8 mouse cellular contexts compared by ENCODE assay signal in the genomic region with DNA sequence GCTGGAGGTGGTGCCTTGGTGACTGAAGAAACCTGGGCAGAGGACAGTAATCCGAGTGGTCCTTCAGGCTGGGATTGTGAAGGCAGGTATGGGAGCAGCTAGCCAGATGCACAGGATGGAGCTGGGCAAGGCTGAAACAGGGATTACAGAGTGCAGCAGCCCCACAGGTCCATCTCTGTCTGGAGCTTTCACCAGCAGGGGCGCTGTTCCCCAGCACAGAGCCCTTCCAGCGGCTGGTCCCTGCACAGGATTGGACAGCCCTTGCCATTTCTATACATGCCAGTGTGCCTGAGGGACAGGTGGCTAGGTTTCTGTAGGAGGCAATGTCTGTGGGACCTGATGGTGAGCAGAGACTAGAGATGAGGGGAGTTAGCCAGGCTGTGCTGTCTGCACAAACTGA.
A peak's percentile ranks its signal among the peaks of the same experiment; 100 is the strongest.
DNase-seq lines count a peak whose midpoint lies in the region; ATAC-seq lines count a peak whose summit lies in the region.

No protein-coding gene starts in this region.

- H3K9ac ChIP-seq in kidney, embryonic 15.5 days, result no peak overlapping the region
- no peak overlapping the region for H3K9ac ChIP-seq in midbrain, embryonic 14.5 days (replicated peaks; ENCODE audit: low read length)

- peak; percentile 78 for DNase-seq in heart, embryonic 10.5 days (ENCODE audit: low spot score)
- no peak for DNase-seq in heart, postnatal 25 days (ENCODE audit: low spot score)
- DNase-seq in thymus, postnatal 0 days (ENCODE audit: low spot score), result peak; percentile 14
- DNase-seq in thymus, adult 18-20 months, result no peak
- DNase-seq in embryo, embryonic 10.5 days (ENCODE audit: low spot score), result peak; percentile 70
- DNase-seq in midbrain, embryonic 14.5 days, result peak; percentile 73
- no peak for DNase-seq in urinary bladder, adult 18-20 months (ENCODE audit: low spot score in 2 of 2)

- no peak overlapping the region for H3K4me2 ChIP-seq in kidney, embryonic 15.5 days
- H3K4me2 ChIP-seq in midbrain, embryonic 14.5 days (ENCODE audit: low read length), result no peak overlapping the region

- WGBS in heart, embryonic 10.5 days, result 25% methylated on average over 3 of the region's 3 CpGs
- 44% methylated on average over 3 of the region's 3 CpGs for WGBS in kidney, embryonic 15.5 days
- WGBS in midbrain, embryonic 14.5 days, result 28% methylated on average over 3 of the region's 3 CpGs

- intact Hi-C loops in heart, postnatal 25 days (cut with DNase I), result no loop called here

- no peak overlapping the region for H3K4me3 ChIP-seq in heart, embryonic 10.5 days
- no peak overlapping the region for H3K4me3 ChIP-seq in kidney, embryonic 15.5 days (replicated peaks)
- no peak overlapping the region for H3K4me3 ChIP-seq in midbrain, embryonic 14.5 days (replicated peaks; ENCODE audit: low read depth, low read length)

- no peaks in the 10 kb centered on the region for H3K36me3 ChIP-seq in heart, embryonic 10.5 days
- no peaks in the 10 kb centered on the region for H3K36me3 ChIP-seq in kidney, embryonic 15.5 days
- no peaks in the 10 kb centered on the region for H3K36me3 ChIP-seq in midbrain, embryonic 14.5 days (ENCODE audit: control insufficient read depth, insufficient read depth, low read length)

- H3K4me1 ChIP-seq in heart, embryonic 10.5 days, result peaks cover 9% of the 10 kb centered on the region
- peaks cover 34% of the 10 kb centered on the region for H3K4me1 ChIP-seq in kidney, embryonic 15.5 days
- peaks cover 5% of the 10 kb centered on the region; the same call in 1 of the 2 replicates for H3K4me1 ChIP-seq in midbrain, embryonic 14.5 days (ENCODE audit: control insufficient read depth, insufficient read depth, low read length)

- 0 out of 2 replicates have a peak, but pooled peaks have one; percentile 24 for ATAC-seq in kidney, embryonic 15.5 days (replicated peaks; ENCODE audit: low FRiP score)
- ATAC-seq in midbrain, embryonic 14.5 days (ENCODE audit: low FRiP score, low TSS enrichment), result no peak

- peaks cover 50% of the 10 kb centered on the region for H3K27me3 ChIP-seq in heart, embryonic 10.5 days (ENCODE audit: insufficient read depth, poor library complexity, severe bottlenecking)
- no peaks in the 10 kb centered on the region; the same call in 1 of the 2 replicates for H3K27me3 ChIP-seq in kidney, embryonic 15.5 days
- no peaks in the 10 kb centered on the region for H3K27me3 ChIP-seq in midbrain, embryonic 14.5 days (ENCODE audit: control insufficient read depth, insufficient read depth, low read length)

- H3K9me3 ChIP-seq in heart, embryonic 10.5 days, result no peaks in the 10 kb centered on the region
- no peaks in the 10 kb centered on the region for H3K9me3 ChIP-seq in kidney, embryonic 15.5 days (replicated peaks)
- no peaks in the 10 kb centered on the region for H3K9me3 ChIP-seq in midbrain, embryonic 14.5 days (ENCODE audit: control insufficient read depth, low read length)

- no peak overlapping the region for H3K27ac ChIP-seq in heart, embryonic 10.5 days
- H3K27ac ChIP-seq in kidney, embryonic 15.5 days, result no peak overlapping the region
- H3K27ac ChIP-seq in midbrain, embryonic 14.5 days (replicated peaks; ENCODE audit: low read depth, low read length), result no peak overlapping the region

Comparison
In these comparisons a context has a peak if more than half of its experiments do, and no peak if none do; other contexts are left out.
1. DNase-seq: peak in heart, embryonic 10.5 days (single experiment), thymus, postnatal 0 days (single experiment), embryo, embryonic 10.5 days (single experiment) and midbrain, embryonic 14.5 days (single experiment); none in heart, postnatal 25 days (single experiment), thymus, adult 18-20 months (0 of 2) and urinary bladder, adult 18-20 months (0 of 2).